Mouse (Mus musculus): ENCODE data around the gene Itprid2.

- TF ChIP-seq CTCF (IDR thresholded peaks at IDR 0.05; ENCODE audit: borderline replicate concordance, control insufficient read depth, extremely low read depth, insufficient read depth, low read length, poor library complexity) (no peak), POLR2A (IDR thresholded peaks at IDR 0.05; ENCODE audit: control insufficient read depth, extremely low read depth, insufficient read depth, low read length, poor library complexity) (no peak)
Observed at GRCm38 (mm10) chr2:79630231-79630630, 4.9 kb upstream of the Itprid2 start.
